Mouse (Mus musculus) cerebellum, adult 2 months (tissue): Measurements from ENCODE around the gene Ube4b.

Experiments
- CTCF ChIP-seq: fragments of 200-500 bp; IDR thresholded peaks from 2 replicates; pipeline ENCODE4 v1.5.1; 2011; ENCODE audit warnings: low read depth, mild to moderate bottlenecking, control low read depth, low read length, moderate library complexity, borderline replicate concordance; ENCODE audit not compliant: insufficient read depth
- POLR2A ChIP-seq: fragments of 200-500 bp; IDR thresholded peaks from 2 replicates; pipeline ENCODE4 v1.6.1; 2011; ENCODE audit warnings: low read length, control low read depth, borderline replicate concordance; ENCODE audit not compliant: insufficient read depth

DNA sequence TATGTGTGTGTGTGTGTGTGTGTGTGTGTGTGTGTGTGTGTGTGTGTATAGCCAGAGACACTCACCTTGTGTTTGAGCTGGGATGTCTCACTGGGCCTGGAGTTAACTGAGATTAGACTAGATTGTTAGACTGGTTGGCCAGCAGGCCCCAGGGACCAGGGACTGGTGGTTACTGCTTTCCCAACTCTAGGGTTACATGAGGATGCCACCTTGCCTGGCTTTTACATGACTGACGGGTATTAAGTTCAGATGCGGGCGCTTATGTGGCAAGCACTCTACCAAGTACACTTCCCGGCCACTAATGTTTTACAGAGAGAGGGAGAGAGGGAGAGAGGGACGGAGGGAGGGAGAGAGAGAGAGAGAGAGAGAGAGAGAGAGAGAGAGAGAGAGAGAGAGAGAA is 114.6 kb downstream of the Ube4b start:
- no peak for TF ChIP-seq CTCF
- no peak for TF ChIP-seq POLR2A
